Mouse (Mus musculus): ENCODE results near the gene Tiam2. TPM values are rescaled to one million over a fixed set of nuclear protein-coding genes. Genes with fewer than 3 reads are reported as not detected.

Gene Tiam2
- polyA plus RNA-seq, 1 experiment = 0.93 TPM

- Histone ChIP-seq H3K4me1 (ENCODE audit: control insufficient read depth, insufficient read depth, low read length) (no peaks in the 10 kb centered on the region), H3K27ac (ENCODE audit: control insufficient read depth, insufficient read depth, low read depth, low read length) (no peak overlapping the region), H3K36me3 (ENCODE audit: control insufficient read depth, insufficient read depth, low read length) (no peaks in the 10 kb centered on the region), H3K27me3 (ENCODE audit: control insufficient read depth, insufficient read depth, low read length) (no peaks in the 10 kb centered on the region), H3K4me3 (ENCODE audit: control insufficient read depth, low read depth, low read length) (no peak overlapping the region)
- no peak for TF ChIP-seq CTCF (IDR thresholded peaks at IDR 0.05; ENCODE audit: control insufficient read depth, insufficient read depth, insufficient replicate concordance, low read depth, low read length)
- no peak for TF ChIP-seq POLR2A (IDR thresholded peaks at IDR 0.05; ENCODE audit: control insufficient read depth, low read depth, low read length)
Observed at GRCm38 (mm10) chr17:3467636-3468324, 141.4 kb downstream of the Tiam2 start.

- peak overlapping the region; percentile 59 for H3K4me3 ChIP-seq (ENCODE audit: control insufficient read depth, low read depth, low read length)
- no peaks in the 10 kb centered on the region for H3K27me3 ChIP-seq (ENCODE audit: control insufficient read depth, insufficient read depth, low read length)
- no peak overlapping the region for H3K27ac ChIP-seq (ENCODE audit: control insufficient read depth, insufficient read depth, low read depth, low read length)
- TF ChIP-seq CTCF (IDR thresholded peaks at IDR 0.05; ENCODE audit: control insufficient read depth, insufficient read depth, insufficient replicate concordance, low read depth, low read length) (no peak), POLR2A (IDR thresholded peaks at IDR 0.05; ENCODE audit: control insufficient read depth, low read depth, low read length) (no peak)
- H3K4me1 ChIP-seq (ENCODE audit: control insufficient read depth, insufficient read depth, low read length) = no peaks in the 10 kb centered on the region
- H3K36me3 ChIP-seq (ENCODE audit: control insufficient read depth, insufficient read depth, low read length) = no peaks in the 10 kb centered on the region
Observed at GRCm38 (mm10) chr17:3472018-3472417, 145.6 kb downstream of the Tiam2 start.

GRCm38 (mm10) chr17:3476546-3476945 lies 150.2 kb downstream of the Tiam2 start:
- no peaks in the 10 kb centered on the region for H3K4me1 ChIP-seq (ENCODE audit: control insufficient read depth, insufficient read depth, low read length)
- no peak for TF ChIP-seq CTCF (IDR thresholded peaks at IDR 0.05; ENCODE audit: control insufficient read depth, insufficient read depth, insufficient replicate concordance, low read depth, low read length)
- no peak for TF ChIP-seq POLR2A (IDR thresholded peaks at IDR 0.05; ENCODE audit: control insufficient read depth, low read depth, low read length)
- no peaks in the 10 kb centered on the region for H3K27me3 ChIP-seq (ENCODE audit: control insufficient read depth, insufficient read depth, low read length)
- H3K27ac ChIP-seq (ENCODE audit: control insufficient read depth, insufficient read depth, low read depth, low read length) = no peak overlapping the region
- no peak overlapping the region for H3K4me3 ChIP-seq (ENCODE audit: control insufficient read depth, low read depth, low read length)
- no peaks in the 10 kb centered on the region for H3K36me3 ChIP-seq (ENCODE audit: control insufficient read depth, insufficient read depth, low read length)

GRCm38 (mm10) chr17:3481576-3482575 lies 155.5 kb downstream of the Tiam2 start:
- no peaks in the 10 kb centered on the region for H3K36me3 ChIP-seq (ENCODE audit: control insufficient read depth, insufficient read depth, low read length)
- H3K4me3 ChIP-seq (ENCODE audit: control insufficient read depth, low read depth, low read length) = no peak overlapping the region
- TF ChIP-seq CTCF (IDR thresholded peaks at IDR 0.05; ENCODE audit: control insufficient read depth, insufficient read depth, insufficient replicate concordance, low read depth, low read length) = no peak
- TF ChIP-seq POLR2A (IDR thresholded peaks at IDR 0.05; ENCODE audit: control insufficient read depth, low read depth, low read length) = no peak
- H3K27ac ChIP-seq (ENCODE audit: control insufficient read depth, insufficient read depth, low read depth, low read length) = no peak overlapping the region
- H3K27me3 ChIP-seq (ENCODE audit: control insufficient read depth, insufficient read depth, low read length) = no peaks in the 10 kb centered on the region
- H3K4me1 ChIP-seq (ENCODE audit: control insufficient read depth, insufficient read depth, low read length) = no peaks in the 10 kb centered on the region

- Histone ChIP-seq H3K27ac (ENCODE audit: control insufficient read depth, insufficient read depth, low read depth, low read length) (no peak overlapping the region), H3K4me3 (ENCODE audit: control insufficient read depth, low read depth, low read length) (no peak overlapping the region), H3K27me3 (ENCODE audit: control insufficient read depth, insufficient read depth, low read length) (no peaks in the 10 kb centered on the region), H3K4me1 (ENCODE audit: control insufficient read depth, insufficient read depth, low read length) (no peaks in the 10 kb centered on the region), H3K36me3 (ENCODE audit: control insufficient read depth, insufficient read depth, low read length) (no peaks in the 10 kb centered on the region)
- no peak for TF ChIP-seq POLR2A (IDR thresholded peaks at IDR 0.05; ENCODE audit: control insufficient read depth, low read depth, low read length)
- TF ChIP-seq CTCF (IDR thresholded peaks at IDR 0.05; ENCODE audit: control insufficient read depth, insufficient read depth, insufficient replicate concordance, low read depth, low read length) = no peak
Observed at GRCm38 (mm10) chr17:3483091-3483490, 156.7 kb downstream of the Tiam2 start.

- no peak for TF ChIP-seq POLR2A (IDR thresholded peaks at IDR 0.05; ENCODE audit: control insufficient read depth, low read depth, low read length)
- TF ChIP-seq CTCF (IDR thresholded peaks at IDR 0.05; ENCODE audit: control insufficient read depth, insufficient read depth, insufficient replicate concordance, low read depth, low read length) = no peak
- Histone ChIP-seq H3K36me3 (ENCODE audit: control insufficient read depth, insufficient read depth, low read length) (no peaks in the 10 kb centered on the region), H3K27ac (ENCODE audit: control insufficient read depth, insufficient read depth, low read depth, low read length) (no peak overlapping the region), H3K27me3 (ENCODE audit: control insufficient read depth, insufficient read depth, low read length) (no peaks in the 10 kb centered on the region), H3K4me1 (ENCODE audit: control insufficient read depth, insufficient read depth, low read length) (no peaks in the 10 kb centered on the region), H3K4me3 (ENCODE audit: control insufficient read depth, low read depth, low read length) (no peak overlapping the region)
Observed at GRCm38 (mm10) chr17:3485851-3486250, 159.5 kb downstream of the Tiam2 start.

- no peaks in the 10 kb centered on the region for H3K4me1 ChIP-seq (ENCODE audit: control insufficient read depth, insufficient read depth, low read length)
- no peak overlapping the region for H3K4me3 ChIP-seq (ENCODE audit: control insufficient read depth, low read depth, low read length)
- TF ChIP-seq CTCF (IDR thresholded peaks at IDR 0.05; ENCODE audit: control insufficient read depth, insufficient read depth, insufficient replicate concordance, low read depth, low read length) = no peak
- H3K36me3 ChIP-seq (ENCODE audit: control insufficient read depth, insufficient read depth, low read length) = no peaks in the 10 kb centered on the region
- no peak overlapping the region for H3K27ac ChIP-seq (ENCODE audit: control insufficient read depth, insufficient read depth, low read depth, low read length)
- H3K27me3 ChIP-seq (ENCODE audit: control insufficient read depth, insufficient read depth, low read length) = no peaks in the 10 kb centered on the region
Observed at GRCm38 (mm10) chr17:3487211-3487610, 160.8 kb downstream of the Tiam2 start.
